Mouse (Mus musculus) MEL (cell line): ENCODE measurements around the gene Tnfrsf8.
A peak's percentile ranks its signal among the peaks of the same experiment; 100 is the strongest.

Source experiments
- CTCF ChIP-seq, 3 experiments: IDR thresholded peaks in 2 of 3; conservative IDR thresholded peaks in 1 of 3; 2 replicates each; pipeline ENCODE4 v1.5.1; 2011 to 2012; ENCODE audit warnings: low read length in 3 of 3, low read depth in 2 of 3, mild to moderate bottlenecking in 2 of 3, improper control_type of control experiment in 1 of 3, inconsistent platforms in 1 of 3, mixed read lengths in 1 of 3, moderate library complexity in 1 of 3; ENCODE audit not compliant: control insufficient read depth in 1 of 3, insufficient read depth in 1 of 3, poor library complexity in 1 of 3, severe bottlenecking in 1 of 3
- ETS1 ChIP-seq: IDR thresholded peaks from 2 replicates; pipeline ENCODE4 v1.6.1; 2012; ENCODE audit warnings: low read depth, mild to moderate bottlenecking, inconsistent platforms, low read length, improper control_type of control experiment, moderate library complexity
- GATA1 ChIP-seq: IDR thresholded peaks from 2 replicates; pipeline ENCODE4 v1.6.1; 2011; ENCODE audit warnings: low read depth, low read length, improper control_type of control experiment
- HCFC1 ChIP-seq: IDR thresholded peaks from 2 replicates; pipeline ENCODE4 v1.6.1; 2012; ENCODE audit warnings: low read depth, mild to moderate bottlenecking, inconsistent platforms, low read length, improper control_type of control experiment, moderate library complexity
- JUND ChIP-seq: IDR thresholded peaks from 2 replicates; pipeline ENCODE4 v1.6.1; 2011; ENCODE audit warnings: low read depth, mild to moderate bottlenecking, improper control_type of control experiment, low read length
- MAFK ChIP-seq: IDR thresholded peaks from 2 replicates; pipeline ENCODE4 v1.6.1; 2011; ENCODE audit warnings: low read depth, mild to moderate bottlenecking, low read length, improper control_type of control experiment, borderline replicate concordance
- MAX ChIP-seq: IDR thresholded peaks from 2 replicates; pipeline ENCODE4 v1.6.1; 2011; ENCODE audit warnings: low read length, improper control_type of control experiment
- MXI1 ChIP-seq: IDR thresholded peaks from 2 replicates; pipeline ENCODE4 v1.6.1; 2011; ENCODE audit warnings: mild to moderate bottlenecking, low read depth, low read length, improper control_type of control experiment
- MYB ChIP-seq: IDR thresholded peaks from 2 replicates; pipeline ENCODE4 v1.6.1; 2011; ENCODE audit warnings: mild to moderate bottlenecking, low read depth, low read length, improper control_type of control experiment
- POLR2A ChIP-seq, 2 experiments: IDR thresholded peaks; 2 replicates each; pipeline ENCODE4 v1.6.1; 2011 to 2012; ENCODE audit warnings: low read length in 2 of 2, mild to moderate bottlenecking in 2 of 2, control low read depth in 1 of 2, improper control_type of control experiment in 1 of 2, low read depth in 1 of 2, moderate library complexity in 1 of 2; ENCODE audit not compliant: control insufficient read depth in 1 of 2, insufficient read depth in 1 of 2, poor library complexity in 1 of 2
- TBP ChIP-seq: IDR thresholded peaks from 2 replicates; pipeline ENCODE4 v1.8.0; 2011; ENCODE audit warnings: low read depth, low read length, improper control_type of control experiment
- USF1 ChIP-seq: IDR thresholded peaks from 2 replicates; pipeline ENCODE4 v1.6.1; 2014; ENCODE audit warnings: low read depth, mild to moderate bottlenecking, inconsistent platforms, low read length, improper control_type of control experiment, moderate library complexity
- ZNF384 ChIP-seq: IDR thresholded peaks from 2 replicates; pipeline ENCODE4 v1.6.1; 2012; ENCODE audit warnings: low read depth, mild to moderate bottlenecking, inconsistent platforms, low read length, improper control_type of control experiment

- TF ChIP-seq MXI1 (no peak), CTCF (IDR thresholded peaks at IDR 0.05 in 2 of 3, conservative IDR thresholded peaks at IDR 0.05 in 1 of 3; ENCODE audit: control insufficient read depth in 1 of 3, insufficient read depth in 1 of 3, low read depth in 2 of 3, low read length in 3 of 3, poor library complexity in 1 of 3, severe bottlenecking in 1 of 3) (no peak), ZNF384 (no peak), ETS1 (no peak), TBP (no peak), MYB (no peak), POLR2A (IDR thresholded peaks at IDR 0.05; ENCODE audit: control insufficient read depth in 1 of 2, insufficient read depth in 1 of 2, low read depth in 1 of 2, low read length in 2 of 2, poor library complexity in 1 of 2) (no peak), MAFK (no peak), GATA1 (no peak), MAX (no peak), JUND (no peak), HCFC1 (no peak), USF1 (peak; percentile 31; the same call in 1 of the 2 replicates)
These were observed 8.7 kb upstream of the Tnfrsf8 start for GRCm38 (mm10) chr4:145323631-145324030.
